Mouse (Mus musculus) megakaryocyte-erythroid progenitor cell, adult 5 weeks (primary cell): ENCODE data around the gene Gm28729. TPM values are rescaled to one million over a fixed set of nuclear protein-coding genes. Genes with fewer than 3 reads are reported as not detected.

Experiments used
- polyA plus RNA-seq: library from polyadenylated mRNA; stranded (reverse); fragments of >175 nt; gene quantifications from 2 replicates; pipeline ENCODE4 v1.2.3, GENCODE M21; 2012

Gene Gm28729
- 0.03 TPM in 1 of 2 replicates, not detected in the other for polyA plus RNA-seq

DNA sequence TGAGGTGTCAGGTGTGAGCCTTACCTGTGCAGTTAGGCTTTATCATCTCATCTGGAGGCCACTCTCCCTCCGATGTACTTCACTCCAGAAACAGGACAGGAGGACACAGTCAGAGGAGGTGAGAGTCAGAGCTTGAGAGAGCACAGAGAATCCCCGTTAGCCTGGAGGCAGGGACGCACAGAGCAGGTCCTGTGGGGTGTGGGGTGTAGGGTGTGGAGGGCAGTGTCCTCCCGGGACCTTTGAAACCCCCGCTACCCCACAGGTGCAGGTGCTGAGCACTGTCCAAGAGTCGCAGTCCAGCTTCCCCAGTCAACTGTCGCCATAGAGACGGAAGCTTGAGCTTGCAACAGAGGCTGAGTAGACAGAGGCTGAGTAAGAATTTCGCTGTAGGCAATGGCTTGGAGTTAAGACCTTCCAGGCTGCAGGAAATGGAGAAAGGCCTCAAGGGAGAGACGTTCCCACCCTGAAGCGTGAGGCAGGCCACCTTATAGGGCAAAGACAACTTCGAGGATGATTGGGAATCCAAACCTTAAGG lies at the start of gene Gm28729:
Gm28729 (minus strand) TSS at position 293 of the 535 bp plus-strand sequence.

GRCm38 (mm10) chr9:96478071-96478888 lies 46.8 kb downstream of the Gm28729 start, which contains the start of gene Rnf7:
Rnf7 (minus strand) TSS chr9:96478675.

Other genes starting within 250 kb of the Gm28729 start
- 159 and 193 TPM in 2 replicates for gene Atp1b3, start 160.8 kb downstream of the Gm28729 start, polyA plus RNA-seq
- 38.5 and 48.8 TPM in 2 replicates for gene Rnf7, start 46.6 kb downstream of the Gm28729 start, polyA plus RNA-seq
- 1.3 and 1.7 TPM in 2 replicates for gene Rasa2, start 106.4 kb upstream of the Gm28729 start, polyA plus RNA-seq
- 3.6 and 4.4 TPM in 2 replicates for gene Zbtb38, start 227.6 kb upstream of the Gm28729 start, polyA plus RNA-seq